Mouse (Mus musculus): Measurements from ENCODE around the gene Dgcr2. TPM values are rescaled to one million over a fixed set of nuclear protein-coding genes. Genes with fewer than 3 reads are reported as not detected.

The Dgcr2 gene
- polyA plus RNA-seq, 1 experiment from 2014 or later = 43.7 TPM

- DNase-seq (ENCODE audit: low spot score) = no peak
These were observed 47.0 kb downstream of the Dgcr2 start for GRCm38 (mm10) chr16:17851331-17851730.

GRCm38 (mm10) chr16:17849486-17849885 is 48.9 kb downstream of the Dgcr2 start:
- DNase-seq (ENCODE audit: low spot score) = no peak

GRCm38 (mm10) chr16:17848928-17849327 is 49.4 kb downstream of the Dgcr2 start:
- peak; percentile 61 for DNase-seq (ENCODE audit: low spot score)

- DNase-seq (ENCODE audit: low spot score) = no peak
These were observed 49.9 kb downstream of the Dgcr2 start for GRCm38 (mm10) chr16:17848431-17848830.

- no peak for DNase-seq (ENCODE audit: low spot score)
These were observed 54.5 kb downstream of the Dgcr2 start for GRCm38 (mm10) chr16:17843701-17844365.

GRCm38 (mm10) chr16:17842437-17842836 is 55.9 kb downstream of the Dgcr2 start:
- DNase-seq (ENCODE audit: low spot score) = no peak

GRCm38 (mm10) chr16:17839976-17840375 is 58.4 kb downstream of the Dgcr2 start:
- no peak for DNase-seq (ENCODE audit: low spot score)

GRCm38 (mm10) chr16:17838051-17838450 is 60.3 kb downstream of the Dgcr2 start, which contains the start of gene Car15:
Car15 (minus strand) TSS chr16:17838364.
- no peak for DNase-seq (ENCODE audit: low spot score)

GRCm38 (mm10) chr16:17835481-17835880 is 62.9 kb downstream of the Dgcr2 start:
- no peak for DNase-seq (ENCODE audit: low spot score)

- DNase-seq (ENCODE audit: low spot score) = no peak
These were observed 63.8 kb downstream of the Dgcr2 start for GRCm38 (mm10) chr16:17834543-17834942.

GRCm38 (mm10) chr16:17833681-17834399 is 64.5 kb downstream of the Dgcr2 start:
- no peak for DNase-seq (ENCODE audit: low spot score)

- no peak for DNase-seq (ENCODE audit: low spot score)
These were observed 65.1 kb downstream of the Dgcr2 start for GRCm38 (mm10) chr16:17833321-17833680.

- DNase-seq (ENCODE audit: low spot score) = no peak
These were observed 65.5 kb downstream of the Dgcr2 start, which contains the start of gene B830017H08Rik for GRCm38 (mm10) chr16:17832821-17833220. B830017H08Rik (plus strand) TSS chr16:17833121.

- DNase-seq (ENCODE audit: low spot score) = no peak
These were observed 66.6 kb downstream of the Dgcr2 start for GRCm38 (mm10) chr16:17831781-17832180.

GRCm38 (mm10) chr16:17830385-17831178 is 67.8 kb downstream of the Dgcr2 start:
- no peak for DNase-seq (ENCODE audit: low spot score)

- no peak for DNase-seq (ENCODE audit: low spot score)
These were observed 69.5 kb downstream of the Dgcr2 start for GRCm38 (mm10) chr16:17828867-17829266.

- DNase-seq (ENCODE audit: low spot score) = no peak
These were observed 70.1 kb downstream of the Dgcr2 start for GRCm38 (mm10) chr16:17828229-17828628.

- no peak for DNase-seq (ENCODE audit: low spot score)
These were observed 71.9 kb downstream of the Dgcr2 start for GRCm38 (mm10) chr16:17826500-17826899.

- no peak for DNase-seq (ENCODE audit: low spot score)
These were observed 81.8 kb downstream of the Dgcr2 start for GRCm38 (mm10) chr16:17816528-17816927.

- DNase-seq (ENCODE audit: low spot score) = peak; percentile 90
These were observed 82.7 kb downstream of the Dgcr2 start for GRCm38 (mm10) chr16:17815411-17816402.

- DNase-seq (ENCODE audit: low spot score) = no peak
These were observed 85.2 kb downstream of the Dgcr2 start for GRCm38 (mm10) chr16:17813173-17813572.
